Mouse (Mus musculus) CD4-positive, CD25-positive, alpha-beta regulatory T cell, adult 2 months (primary cell): Measurements from ENCODE around the gene Srf.
"Not testable (repeated sequence)": the region's sequence is repeated elsewhere in the genome, so short reads cannot be mapped to it uniquely, and the experiment has no call there.

ENCODE experiments used
- DNase-seq: peaks from one replicate; pipeline ENCODE4 v3.0.0-alpha.2; 2012; ENCODE audit warnings: low read depth, low spot score

The Srf gene

DNA sequence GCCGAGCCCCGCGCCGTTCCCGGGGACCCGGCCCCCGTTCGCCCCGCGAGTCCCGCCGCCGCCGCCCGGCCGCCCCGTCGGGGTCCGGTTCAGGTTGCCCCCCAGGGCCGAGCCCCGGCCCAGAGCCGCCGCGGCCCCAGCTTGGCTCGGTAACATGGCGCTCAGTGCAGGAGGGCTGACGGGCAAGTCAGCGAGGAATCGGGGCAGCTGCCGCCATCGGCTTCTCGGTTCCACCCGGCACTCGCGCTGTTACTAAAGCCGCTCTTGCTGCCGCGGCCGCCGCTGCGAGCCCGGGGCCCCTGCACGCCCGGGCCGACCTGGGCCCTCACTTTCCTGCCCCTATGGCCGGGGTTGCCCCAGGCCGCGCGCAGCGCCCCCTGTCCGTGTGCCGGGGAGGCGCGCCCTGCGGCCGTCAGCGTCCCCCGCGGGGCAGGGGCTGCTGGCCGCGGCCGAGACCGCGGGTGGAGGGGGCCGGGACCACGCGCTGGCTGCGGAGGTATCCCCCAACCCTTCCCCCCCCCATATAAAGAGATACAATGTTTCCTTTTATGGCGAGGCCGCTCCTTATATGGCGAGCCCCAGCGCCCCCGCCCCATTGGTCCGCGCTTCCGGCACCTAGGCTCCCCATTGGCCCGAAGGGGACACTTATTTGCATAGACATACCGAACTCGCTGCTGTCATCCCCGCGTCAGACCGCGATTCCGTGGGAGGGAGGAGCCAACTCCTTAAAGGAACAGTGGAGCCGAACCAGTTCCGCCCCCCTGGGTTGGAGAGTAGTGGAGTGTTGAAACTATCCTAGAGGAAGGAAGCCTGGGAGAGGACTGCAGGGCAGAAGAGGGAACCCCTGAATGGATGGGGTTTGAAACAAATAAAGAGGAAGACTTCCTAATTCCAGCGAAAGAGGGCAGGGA lies at the start of gene Srf:
Gene Srf, minus strand, starts transcription at position 503 of the 911 bp plus-strand sequence.
- DNase-seq = peak; percentile 98

GRCm38 (mm10) chr17:46605126-46605525 lies 49.2 kb upstream of the Srf start:
- no peak for DNase-seq

DNA sequence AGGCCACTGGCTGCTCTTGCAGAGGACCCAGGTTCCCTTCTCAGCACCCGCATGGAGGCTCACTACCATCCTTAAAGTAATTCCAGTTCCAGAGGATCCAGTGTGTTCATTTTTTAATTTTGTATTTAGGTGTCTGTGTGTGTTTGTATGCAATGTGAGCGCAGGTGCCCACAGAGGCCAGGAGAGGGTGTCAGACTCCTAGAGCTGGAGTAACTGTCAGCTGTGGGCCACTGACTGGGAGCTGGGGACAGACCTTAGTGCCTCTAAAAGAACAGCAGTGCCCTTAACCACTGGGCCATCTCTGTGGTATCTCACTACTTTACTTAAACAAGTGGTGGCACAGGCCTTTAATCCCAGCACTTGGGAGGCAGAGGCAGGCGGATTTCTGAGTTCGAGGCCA lies 47.3 kb upstream of the Srf start:
- DNase-seq = no peak

DNA sequence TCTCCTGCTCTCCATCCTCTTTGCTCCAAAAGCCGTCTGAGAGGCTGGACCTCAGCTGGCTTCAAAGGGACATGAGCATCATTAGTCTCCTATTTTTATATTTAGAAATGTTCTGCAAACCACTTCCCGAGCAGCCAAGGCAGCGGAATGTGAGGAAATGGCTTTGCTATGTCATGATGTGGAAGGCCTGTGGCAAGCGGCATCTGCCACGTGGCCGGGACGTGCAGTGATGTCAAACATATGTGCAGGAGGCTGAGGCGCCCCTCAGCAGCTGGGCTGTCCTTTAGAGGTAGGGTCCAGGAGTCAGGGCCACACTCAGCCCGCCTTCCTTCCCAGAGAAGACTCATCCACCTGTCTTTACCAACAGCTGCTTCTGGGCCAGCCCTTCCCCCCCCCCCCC lies 46.2 kb upstream of the Srf start:
- DNase-seq = no peak

DNA sequence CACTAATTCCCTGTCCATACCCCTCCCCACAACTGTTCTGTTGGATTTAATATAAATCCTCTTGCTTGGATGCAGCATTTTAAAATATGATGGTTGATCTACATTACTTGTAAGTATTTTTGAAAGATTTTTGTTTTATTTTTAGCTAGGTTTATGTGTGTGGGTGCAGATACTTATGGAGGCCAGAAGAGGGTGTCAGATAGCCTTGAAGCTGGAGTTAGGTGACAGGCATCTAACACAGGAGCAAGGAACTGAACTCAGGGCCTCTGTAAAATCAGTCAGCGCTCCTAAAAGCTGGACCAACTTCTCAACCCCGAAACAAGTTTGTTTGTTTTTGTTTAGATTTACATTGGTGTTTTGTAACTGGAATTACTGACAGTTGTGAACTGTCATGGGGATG lies 44.6 kb upstream of the Srf start:
- no peak for DNase-seq

GRCm38 (mm10) chr17:46598963-46599362 lies 43.0 kb upstream of the Srf start:
- no peak for DNase-seq

DNA sequence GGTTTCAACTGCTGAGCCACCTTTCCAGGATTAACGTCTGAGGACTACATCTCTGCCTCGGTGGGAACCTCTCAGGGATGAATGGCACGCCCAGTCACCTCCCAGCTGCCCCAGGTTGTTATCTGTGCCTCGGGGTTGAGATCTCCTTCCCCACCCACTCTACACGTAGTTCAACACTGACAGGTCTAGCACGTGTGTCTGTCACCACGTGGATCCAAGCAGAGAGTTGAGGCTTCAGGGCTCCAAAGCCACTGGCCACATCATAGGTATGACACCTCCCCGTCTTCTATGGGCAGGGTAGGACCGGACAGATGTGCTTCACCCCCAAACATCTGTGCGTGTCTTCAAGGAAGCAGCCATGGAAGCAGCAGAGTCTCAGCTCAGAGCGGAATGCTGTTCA lies 42.0 kb upstream of the Srf start:
- no peak for DNase-seq

DNA sequence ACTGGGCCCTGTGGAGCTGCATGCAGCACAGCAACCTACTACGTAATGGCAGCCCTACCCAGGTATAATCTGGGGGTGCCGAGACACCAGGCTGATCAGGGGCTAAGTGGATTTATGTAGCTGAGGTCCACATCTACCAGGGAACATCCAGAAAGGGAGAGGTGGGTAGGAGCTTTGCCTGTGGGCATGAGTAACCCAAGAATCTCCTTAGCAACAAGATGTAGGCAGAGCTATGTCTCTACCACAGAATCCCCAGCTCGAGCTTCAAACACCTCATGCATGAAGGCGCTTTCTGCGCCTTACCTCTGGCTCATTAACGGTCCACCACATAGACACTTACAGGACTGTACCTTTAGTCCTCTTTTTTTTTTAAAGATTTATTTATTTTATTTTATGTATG lies 39.4 kb upstream of the Srf start:
- no peak for DNase-seq

- no peak for DNase-seq
These were observed 38.6 kb upstream of the Srf start for GRCm38 (mm10) chr17:46594606-46595005.

GRCm38 (mm10) chr17:46593124-46593523 lies 37.1 kb upstream of the Srf start:
- no peak for DNase-seq

DNA sequence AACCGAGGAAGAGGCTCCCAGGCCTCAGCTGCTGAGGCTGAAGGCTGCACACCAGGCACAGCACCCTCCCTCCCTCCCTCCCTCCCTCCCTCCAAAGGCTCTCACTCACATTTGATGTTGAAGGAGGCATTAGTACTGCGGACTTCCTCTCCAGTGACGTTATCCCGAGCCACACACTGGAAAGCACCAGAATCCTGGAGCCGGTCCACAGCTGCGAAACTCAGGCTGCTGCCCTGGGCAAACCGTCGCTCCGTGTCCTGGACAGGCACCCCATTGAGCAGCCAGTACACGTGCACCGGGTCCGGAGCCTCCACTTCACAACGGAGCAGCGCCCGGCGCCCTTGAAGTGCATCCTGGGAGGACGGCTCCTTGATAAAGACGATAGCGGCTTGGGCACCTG lies 35.4 kb upstream of the Srf start:
- no peak for DNase-seq

DNA sequence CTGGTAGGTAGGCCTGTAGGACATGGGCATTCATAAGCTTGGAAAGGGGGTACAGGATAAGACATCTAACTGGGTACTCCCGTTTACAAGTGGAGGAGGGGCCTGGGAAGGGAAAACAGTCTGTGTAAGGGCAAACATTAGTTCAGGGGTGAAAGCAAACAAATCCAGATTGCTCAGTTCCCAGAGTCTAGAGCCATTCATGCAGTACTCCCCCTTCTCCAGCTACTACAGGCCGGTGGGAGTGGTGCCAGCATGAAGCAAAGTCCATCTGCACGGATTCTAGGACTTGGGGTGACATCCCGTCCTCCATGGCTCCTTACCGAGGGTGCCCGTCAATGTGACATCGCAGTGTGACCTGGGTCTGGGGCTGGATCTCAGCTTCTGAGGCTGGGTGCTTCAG lies 34.5 kb upstream of the Srf start:
- DNase-seq = no peak

DNA sequence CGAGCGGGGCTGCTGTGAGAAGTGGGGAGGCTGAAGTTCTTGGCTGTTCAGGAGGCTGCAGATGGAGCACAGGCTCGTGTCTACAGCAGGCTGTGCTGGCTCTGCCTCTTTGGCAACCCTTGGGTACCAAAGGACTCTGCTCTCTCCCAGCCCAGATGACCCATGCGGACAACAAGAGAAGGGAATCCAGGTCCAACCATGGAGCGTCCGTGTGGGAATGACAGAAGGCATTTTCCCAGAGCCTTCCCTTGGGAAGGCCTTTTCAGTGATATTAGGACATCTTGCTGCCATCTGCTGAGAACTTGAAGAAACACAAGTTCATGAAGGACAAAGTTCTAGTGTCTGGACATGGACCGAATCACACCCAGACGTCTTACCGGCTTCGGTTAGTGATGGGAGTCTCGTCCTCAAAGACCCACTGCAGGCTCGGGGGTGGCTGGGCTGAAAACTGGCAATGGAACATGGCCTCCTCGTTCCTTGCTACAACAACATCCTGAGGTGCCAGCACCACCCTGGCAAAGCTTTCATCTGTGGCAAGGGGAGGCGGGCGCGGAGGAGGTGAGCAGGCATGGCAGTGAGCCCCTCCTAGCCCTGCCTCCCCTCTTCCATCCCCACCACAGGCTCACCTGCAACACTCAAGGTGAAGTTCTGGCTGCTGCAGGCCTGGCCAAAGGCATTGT lies 33.8 kb upstream of the Srf start:
- DNase-seq = no peak

DNA sequence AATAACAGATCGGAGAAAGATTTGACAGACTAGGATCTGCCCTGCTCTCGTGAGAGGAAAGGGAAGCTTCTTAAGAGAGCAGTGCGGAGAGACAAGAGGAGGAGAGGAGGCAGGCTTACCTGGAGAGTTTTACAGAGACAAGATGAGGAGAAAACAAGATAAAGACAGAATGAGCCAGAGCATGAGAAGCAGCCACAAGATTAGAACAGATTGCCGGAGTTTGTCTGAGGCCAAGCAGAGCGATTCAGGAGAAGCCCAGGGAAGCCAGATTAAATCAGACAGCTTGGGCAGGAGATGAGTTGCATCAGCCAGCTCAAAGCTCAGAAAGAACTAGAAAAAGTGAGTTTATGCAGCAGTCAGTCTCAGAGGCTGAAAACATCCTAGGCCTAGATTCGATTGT lies 32.9 kb upstream of the Srf start:
- no peak for DNase-seq

DNA sequence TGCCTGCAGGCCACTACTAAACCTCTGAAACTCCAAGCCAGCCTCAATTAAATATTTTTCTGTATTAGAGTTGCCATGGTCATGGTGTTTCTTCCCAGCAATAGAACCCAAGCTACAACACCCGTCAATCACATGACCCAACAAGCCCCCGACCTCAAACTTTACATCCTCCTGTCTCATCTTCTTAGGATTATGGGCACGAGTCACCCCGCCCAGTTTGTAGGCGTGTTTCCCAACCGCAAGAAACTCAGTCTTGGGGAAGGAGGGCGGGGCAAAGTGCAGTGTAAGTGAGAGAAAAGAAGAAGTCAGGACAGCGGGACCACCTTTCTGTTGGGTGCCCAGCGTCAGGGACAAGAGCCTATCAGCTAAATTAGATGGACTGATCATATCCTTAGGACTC lies 32.2 kb upstream of the Srf start:
- DNase-seq = peak; percentile 38

GRCm38 (mm10) chr17:46586327-46586726 lies 30.4 kb upstream of the Srf start:
- no peak for DNase-seq

GRCm38 (mm10) chr17:46578650-46579049 lies 22.7 kb upstream of the Srf start:
- DNase-seq = no peak

GRCm38 (mm10) chr17:46576070-46576469 lies 20.1 kb upstream of the Srf start:
- peak; percentile 63 for DNase-seq

DNA sequence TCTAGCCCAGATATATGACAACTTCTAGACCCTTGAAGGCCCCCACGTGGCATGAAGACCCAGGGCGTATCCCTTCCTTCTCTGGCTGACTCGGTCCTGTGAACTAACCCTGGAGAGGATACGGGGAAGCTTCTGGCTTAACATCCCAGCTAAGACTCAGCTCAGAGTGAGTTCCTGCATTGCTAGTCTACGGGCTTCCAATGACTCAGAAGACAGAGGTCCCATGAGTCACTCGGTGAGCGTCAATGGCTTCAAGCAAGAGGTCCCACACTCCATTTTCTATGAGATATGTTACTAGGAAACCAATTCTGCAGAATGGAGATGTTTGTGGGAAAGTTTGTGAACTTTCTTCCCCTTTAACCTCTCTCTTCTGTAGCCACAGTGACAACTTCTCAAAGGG lies 18.6 kb upstream of the Srf start:
- DNase-seq = no peak

- DNase-seq = no peak
These were observed 15.0 kb upstream of the Srf start for GRCm38 (mm10) chr17:46571005-46571404.

DNA sequence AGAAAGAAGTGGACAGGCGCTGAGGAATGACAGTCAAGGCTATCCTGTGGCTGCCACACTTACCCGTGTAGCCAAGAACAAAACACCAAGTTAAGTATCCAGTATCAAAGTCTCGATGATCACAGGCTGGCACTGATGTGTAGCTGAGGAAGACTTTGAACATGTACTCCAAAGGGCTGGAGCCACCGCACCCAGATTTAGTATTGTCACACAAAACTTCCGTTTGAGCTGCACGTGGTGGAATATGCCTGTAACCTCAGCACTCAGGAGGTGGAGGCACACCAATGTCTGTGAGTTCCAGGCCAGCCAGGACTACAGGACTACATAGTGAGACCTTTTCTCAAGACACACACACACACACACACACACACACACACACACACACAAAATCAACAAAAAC lies 3.2 kb upstream of the Srf start:
- no peak for DNase-seq

- no peak for DNase-seq
These were observed 2.2 kb upstream of the Srf start for GRCm38 (mm10) chr17:46558151-46558550.

GRCm38 (mm10) chr17:46557321-46557720 lies 1.3 kb upstream of the Srf start:
- DNase-seq = not testable (repeated sequence)
